Mouse (Mus musculus) spleen, adult 2 months (tissue): Measurements from ENCODE around the gene Eif4a1.

Experiments
- CTCF ChIP-seq: fragments of 200-500 bp; IDR thresholded peaks from 2 replicates; pipeline ENCODE4 v1.5.1; 2011; ENCODE audit warnings: mild to moderate bottlenecking, inconsistent platforms; ENCODE audit not compliant: insufficient read depth, insufficient read length, insufficient replicate concordance; ENCODE audit errors: extremely low read depth
- POLR2A ChIP-seq: fragments of 200-500 bp; IDR thresholded peaks from 2 replicates; pipeline ENCODE4 v1.6.1; 2011; ENCODE audit warnings: low read depth, low read length, inconsistent platforms

DNA sequence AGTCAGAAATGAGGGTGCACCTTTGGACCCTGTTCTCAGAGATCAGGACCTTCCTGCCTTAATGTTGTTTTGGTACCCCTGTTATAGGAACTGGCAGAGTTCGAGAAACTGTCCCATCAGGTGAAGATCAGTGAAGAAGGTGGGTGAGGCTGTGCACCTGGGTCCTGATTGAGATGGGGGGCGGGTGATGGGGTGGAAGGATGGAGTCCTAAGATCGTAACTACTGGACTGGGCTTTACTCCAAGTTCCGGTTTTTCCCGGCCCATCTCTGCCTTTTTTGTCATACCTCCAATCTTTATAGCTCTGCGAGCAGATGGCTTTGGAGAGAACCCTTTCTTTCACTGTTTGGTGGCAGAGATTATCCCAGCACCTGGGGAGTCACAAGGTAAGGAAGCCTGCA lies 49.8 kb downstream of the Eif4a1 start:
- no peak for TF ChIP-seq CTCF
- TF ChIP-seq POLR2A: no peak
